Mouse (Mus musculus): ENCODE data around the gene Ctf1. TPM values are rescaled to one million over a fixed set of nuclear protein-coding genes. Genes with fewer than 3 reads are reported as not detected.
"Not testable (repeated sequence)": the region's sequence is repeated elsewhere in the genome, so short reads cannot be mapped to it uniquely, and the experiment has no call there.

Ctf1 gene
- total RNA-seq, 2 experiments from 2014 or later, result not detected

GRCm38 (mm10) chr7:127691221-127691989 lies 21.1 kb upstream of the Ctf1 start:
- no peak for ATAC-seq (replicated peaks; ENCODE audit: low FRiP score, poor library complexity, severe bottlenecking)

- ATAC-seq (replicated peaks; ENCODE audit: low FRiP score, poor library complexity, severe bottlenecking), result peak; percentile 49; the same call in 1 of the 2 replicates
Measured at GRCm38 (mm10) chr7:127693290-127693689, 19.2 kb upstream of the Ctf1 start.

GRCm38 (mm10) chr7:127693730-127694129 lies 18.8 kb upstream of the Ctf1 start:
- not testable (repeated sequence) for ATAC-seq (replicated peaks; ENCODE audit: low FRiP score, poor library complexity, severe bottlenecking)

GRCm38 (mm10) chr7:127698986-127699385 lies 13.6 kb upstream of the Ctf1 start:
- no peak for ATAC-seq (replicated peaks; ENCODE audit: low FRiP score, poor library complexity, severe bottlenecking)

- no peak for ATAC-seq (replicated peaks; ENCODE audit: low FRiP score, poor library complexity, severe bottlenecking)
Measured at GRCm38 (mm10) chr7:127700712-127701331, 11.7 kb upstream of the Ctf1 start.

- no peak for ATAC-seq (replicated peaks; ENCODE audit: low FRiP score, poor library complexity, severe bottlenecking)
Measured at GRCm38 (mm10) chr7:127703561-127704178, 8.9 kb upstream of the Ctf1 start.

GRCm38 (mm10) chr7:127704598-127704997 lies 7.9 kb upstream of the Ctf1 start:
- no peak for ATAC-seq (replicated peaks; ENCODE audit: low FRiP score, poor library complexity, severe bottlenecking)

GRCm38 (mm10) chr7:127705706-127706105 lies 6.8 kb upstream of the Ctf1 start:
- ATAC-seq (replicated peaks; ENCODE audit: low FRiP score, poor library complexity, severe bottlenecking), result no peak

- no peak; the same call in 1 of the 2 replicates for ATAC-seq (replicated peaks; ENCODE audit: low FRiP score, poor library complexity, severe bottlenecking)
Measured at GRCm38 (mm10) chr7:127707045-127707956, 5.2 kb upstream of the Ctf1 start.

- ATAC-seq (replicated peaks; ENCODE audit: low FRiP score, poor library complexity, severe bottlenecking), result no peak; the same call in 1 of the 2 replicates
Measured at GRCm38 (mm10) chr7:127707957-127708206, 4.7 kb upstream of the Ctf1 start.

GRCm38 (mm10) chr7:127708207-127709078 lies 4.1 kb upstream of the Ctf1 start, which contains the start of gene Bcl7c:
Bcl7c (minus strand) TSS chr7:127708933.
- peak; percentile 86 for ATAC-seq (replicated peaks; ENCODE audit: low FRiP score, poor library complexity, severe bottlenecking)

GRCm38 (mm10) chr7:127709261-127709979 lies 3.1 kb upstream of the Ctf1 start:
- no peak for ATAC-seq (replicated peaks; ENCODE audit: low FRiP score, poor library complexity, severe bottlenecking)

- ATAC-seq (replicated peaks; ENCODE audit: low FRiP score, poor library complexity, severe bottlenecking), result no peak
Measured at GRCm38 (mm10) chr7:127711031-127711430, 1.5 kb upstream of the Ctf1 start.

- no peak for ATAC-seq (replicated peaks; ENCODE audit: low FRiP score, poor library complexity, severe bottlenecking)
Measured at GRCm38 (mm10) chr7:127711456-127711855, 1.1 kb upstream of the Ctf1 start.

GRCm38 (mm10) chr7:127714816-127715215 lies 2.3 kb downstream of the Ctf1 start:
- ATAC-seq (replicated peaks; ENCODE audit: low FRiP score, poor library complexity, severe bottlenecking), result no peak

GRCm38 (mm10) chr7:127716992-127717391 lies 4.5 kb downstream of the Ctf1 start:
- ATAC-seq (replicated peaks; ENCODE audit: low FRiP score, poor library complexity, severe bottlenecking), result peak; percentile 73

GRCm38 (mm10) chr7:127718339-127718738 lies 5.8 kb downstream of the Ctf1 start:
- no peak for ATAC-seq (replicated peaks; ENCODE audit: low FRiP score, poor library complexity, severe bottlenecking)

GRCm38 (mm10) chr7:127719258-127719657 lies 6.7 kb downstream of the Ctf1 start:
- 0 out of 2 replicates have a peak, but pooled peaks have one; percentile 2 for ATAC-seq (replicated peaks; ENCODE audit: low FRiP score, poor library complexity, severe bottlenecking)

Data from erythroid progenitor cell, adult 5-6 weeks (primary cell).